Mouse (Mus musculus): ENCODE measurements around the gene Tstd3. TPM values are rescaled to one million over a fixed set of nuclear protein-coding genes. Genes with fewer than 3 reads are reported as not detected.
"Not testable (repeated sequence)": the region's sequence is repeated elsewhere in the genome, so short reads cannot be mapped to it uniquely, and the experiment has no call there.

Tstd3 gene
- total and polyA plus RNA-seq, 3 experiments = 0.54 to 12.2 (median 8.9) TPM

GRCm38 (mm10) chr4:21745723-21746122 is 21.3 kb downstream of the Tstd3 start:
- no peak for DNase-seq

GRCm38 (mm10) chr4:21744142-21744541 is 22.9 kb downstream of the Tstd3 start:
- DNase-seq = not testable (repeated sequence)

GRCm38 (mm10) chr4:21739169-21739568 is 27.8 kb downstream of the Tstd3 start:
- DNase-seq = peak; percentile 15

GRCm38 (mm10) chr4:21727615-21728165 is 39.3 kb downstream of the Tstd3 start, which contains the start of gene Ccnc:
Ccnc (plus strand) TSS chr4:21727701.
- DNase-seq = peak; percentile 96

GRCm38 (mm10) chr4:21726912-21727614 is 39.9 kb downstream of the Tstd3 start:
- peak; percentile 38 for DNase-seq

GRCm38 (mm10) chr4:21722752-21723334 is 44.2 kb downstream of the Tstd3 start:
- DNase-seq = no peak

GRCm38 (mm10) chr4:21712147-21712546 is 54.9 kb downstream of the Tstd3 start:
- DNase-seq = peak; percentile 86

Other genes with a start within 250 kb of the Tstd3 start
- not detected for gene Prdm13, start 81.2 kb downstream of the Tstd3 start, total RNA-seq (2021)
- gene Prdm13, start 81.2 kb downstream of the Tstd3 start, polyA plus RNA-seq (2012; rRNA removed) = 0.03 TPM in 1 of 2 replicates, not detected in the other
- gene Ccnc, start 39.5 kb downstream of the Tstd3 start, total RNA-seq (2021) = 10 to 100 TPM; 18.5 to 26.9 TPM
- 2.4 and 2.7 TPM in 2 replicates for gene Ccnc, start 39.5 kb downstream of the Tstd3 start, polyA plus RNA-seq (2012; rRNA removed)
- gene Usp45, start 56 bp downstream of the Tstd3 start, total RNA-seq (2021) = 10 to 100 TPM; 17.0 to 21.0 TPM
- gene Usp45, start 56 bp downstream of the Tstd3 start, polyA plus RNA-seq (2012; rRNA removed) = 2.4 and 2.9 TPM in 2 replicates
- 100 to 1,000 TPM in 1 of 2 experiments, 10 to 100 TPM in 1; 75.0 to 105 TPM for gene Pnisr, start 80.4 kb upstream of the Tstd3 start, total RNA-seq (2021)
- 17.0 and 30.9 TPM in 2 replicates for gene Pnisr, start 80.4 kb upstream of the Tstd3 start, polyA plus RNA-seq (2012; rRNA removed)
- 10 to 100 TPM; 14.5 to 22.7 TPM for gene Coq3, start 112.5 kb upstream of the Tstd3 start, total RNA-seq (2021)
- 1.6 TPM in 2 replicates for gene Coq3, start 112.5 kb upstream of the Tstd3 start, polyA plus RNA-seq (2012; rRNA removed)
- 1 to 10 TPM; 3.2 to 5.8 TPM for gene Faxc, start 164.1 kb upstream of the Tstd3 start, total RNA-seq (2021)
- gene Faxc, start 164.1 kb upstream of the Tstd3 start, polyA plus RNA-seq (2012; rRNA removed) = 1.0 and 1.2 TPM in 2 replicates

All from adrenal gland, adult 2 months (tissue).